In the genomic region with DNA sequence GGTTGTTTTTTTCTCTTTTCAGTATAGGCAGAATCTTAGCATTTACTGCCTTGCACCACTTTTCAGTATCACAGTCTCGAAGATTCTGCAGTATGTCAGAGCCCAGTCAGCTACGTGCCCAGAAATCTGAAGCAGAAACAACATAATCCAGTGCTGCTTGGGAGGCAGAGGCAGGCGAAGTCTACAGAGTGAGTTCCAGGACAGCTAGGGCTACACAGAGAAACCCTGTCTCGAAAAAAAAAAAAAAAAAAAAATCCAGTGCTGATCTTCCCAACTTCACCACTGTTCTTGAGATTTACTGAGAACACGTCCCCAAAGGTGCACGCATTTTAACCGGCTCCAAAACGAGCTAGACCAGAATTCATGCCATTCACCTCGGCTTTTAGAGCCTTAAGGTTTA, we compare ENCODE assay signal across 9 mouse cellular contexts. TPM values are rescaled to one million over a fixed set of nuclear protein-coding genes. Genes with fewer than 3 reads are reported as not detected.
DNase-seq lines count a peak whose midpoint lies in the region; ATAC-seq and TF ChIP-seq lines count a peak whose summit lies in the region.
"Had no signal": no experiment of that assay in that cellular context is flagged by ENCODE, and none has a peak within 500 bp of the region (broad histone marks: within the 10 kb centered on the region; RNA-seq: fewer than 3 reads in every experiment).

No protein-coding gene starts in this region.

- peak overlapping the region; percentile 69 for H3K9ac ChIP-seq in liver, embryonic 16.5 days (ENCODE audit: low read depth, low read length)

- no peak for TF ChIP-seq POLR2A in cerebellum, adult 2 months (IDR thresholded peaks at IDR 0.05; ENCODE audit: borderline replicate concordance, insufficient read depth, low read length)

- H3K9me3 ChIP-seq in E14TG2a.4 (ENCODE audit: low read length) = no peaks in the 10 kb centered on the region
- H3K9me3 ChIP-seq in liver, embryonic 16.5 days (replicated peaks; ENCODE audit: control insufficient read depth, low read length) = no peaks in the 10 kb centered on the region

- no peaks in the 10 kb centered on the region for H3K27me3 ChIP-seq in cerebellum, adult 2 months (ENCODE audit: control insufficient read depth, insufficient read depth, low read length)
- no peaks in the 10 kb centered on the region for H3K27me3 ChIP-seq in E14TG2a.4 (ENCODE audit: insufficient read depth, low read length)
- no peaks in the 10 kb centered on the region for H3K27me3 ChIP-seq in liver, embryonic 16.5 days (ENCODE audit: control insufficient read depth, insufficient read depth, low read depth, low read length)

- H3K4me3 ChIP-seq in cerebellum, adult 2 months (replicated peaks; ENCODE audit: insufficient read depth, low read depth, low read length) = peak overlapping the region; percentile 86
- H3K4me3 ChIP-seq in E14TG2a.4 (replicated peaks; ENCODE audit: low read length) = peak overlapping the region; percentile 87
- peak overlapping the region; percentile 74 for H3K4me3 ChIP-seq in liver, embryonic 16.5 days (ENCODE audit: low read depth, low read length)

- no peak for DNase-seq in cerebellum, adult 2 months
- no peak for DNase-seq in cerebellum, postnatal 36 days
- no peak for DNase-seq in yolk sac, embryonic 10.5 days (ENCODE audit: low spot score)
- no peak for DNase-seq in ovary, postnatal 36 days (ENCODE audit: low spot score)
- DNase-seq in frontal cortex, adult 2 months (ENCODE audit: extremely low spot score in 1 of 2, low spot score in 1 of 2) = no peak

- no peak overlapping the region for H3K27ac ChIP-seq in cerebellum, adult 2 months (ENCODE audit: insufficient read depth, low read length)
- H3K27ac ChIP-seq in liver, embryonic 16.5 days (ENCODE audit: low read length) = peak overlapping the region; percentile 70

- ATAC-seq in granulocyte monocyte progenitor cell, adult 5-6 weeks (replicated peaks; ENCODE audit: poor library complexity, severe bottlenecking) = peak; percentile 18; the same call in 1 of the 2 replicates
- peak; percentile 8; the same call in 1 of the 2 replicates for ATAC-seq in liver, embryonic 16.5 days (ENCODE audit: low read depth)

- TF ChIP-seq CTCF in cerebellum, adult 2 months (IDR thresholded peaks at IDR 0.05; ENCODE audit: borderline replicate concordance, insufficient read depth, low read depth, low read length) = no peak
- no peak for TF ChIP-seq CTCF in E14TG2a.4 (conservative IDR thresholded peaks at IDR 0.05; ENCODE audit: low read length)

- no peaks in the 10 kb centered on the region for H3K4me1 ChIP-seq in cerebellum, adult 2 months (ENCODE audit: control insufficient read depth, insufficient read depth, low read length)
- peaks cover 30% of the 10 kb centered on the region for H3K4me1 ChIP-seq in E14TG2a.4 (replicated peaks; ENCODE audit: low read depth, low read length)
- peaks cover 9% of the 10 kb centered on the region for H3K4me1 ChIP-seq in liver, embryonic 16.5 days (ENCODE audit: control insufficient read depth, low read depth, low read length)

- H3K36me3 ChIP-seq in E14TG2a.4 (ENCODE audit: insufficient read depth, low read length) = peaks cover 31% of the 10 kb centered on the region
- H3K36me3 ChIP-seq in liver, embryonic 16.5 days (ENCODE audit: control insufficient read depth, insufficient read depth) = no peaks in the 10 kb centered on the region

- WGBS in cerebellum, adult 2 months = 2% methylated on average over 9 of the region's 9 CpGs
- 4% methylated on average over 9 of the region's 9 CpGs for WGBS in liver, embryonic 16.5 days (ENCODE audit: insufficient replicate concordance)

- peak overlapping the region; percentile 91 for H3K4me2 ChIP-seq in liver, embryonic 16.5 days (ENCODE audit: low read depth, low read length)

RNA-seq across cellular contexts. Expression of gene Gemin6, which starts 0.4 kb away (rescaled TPM):
- 6.0 and 6.1 TPM in 2 replicates for polyA plus RNA-seq in cerebellum, adult 2 months (2012; rRNA removed)
- total RNA-seq in granulocyte monocyte progenitor cell, adult 5-6 weeks (2014; fragmentation: Nextera tagmentation) = 31.3 and 38.3 TPM in 2 replicates
- total RNA-seq in granulocyte monocyte progenitor cell, adult 5-6 weeks (2017) = 37.7 and 41.0 TPM in 2 replicates
- polyA plus RNA-seq in liver, embryonic 16.5 days (2015; fragmentation: Nextera tagmentation; extraction: Ambion mirVana) = 21.3 and 25.3 TPM in 2 replicates
- polyA plus RNA-seq in frontal cortex, adult 2 months (2012; rRNA removed) = 6.7 and 8.4 TPM in 2 replicates

RNA-seq across cellular contexts. Expression of gene Ttc39d, which starts 16.6 kb away (rescaled TPM):
- 0.05 and 0.13 TPM in 2 replicates for polyA plus RNA-seq in cerebellum, adult 2 months (2012; rRNA removed)
- total RNA-seq in granulocyte monocyte progenitor cell, adult 5-6 weeks (2014; fragmentation: Nextera tagmentation) = not detected in 2 replicates
- not detected in 2 replicates for total RNA-seq in granulocyte monocyte progenitor cell, adult 5-6 weeks (2017)
- not detected in 2 replicates for polyA plus RNA-seq in liver, embryonic 16.5 days (2015; fragmentation: Nextera tagmentation; extraction: Ambion mirVana)
- polyA plus RNA-seq in frontal cortex, adult 2 months (2012; rRNA removed) = 0.14 and 0.27 TPM in 2 replicates
- total RNA-seq: hematopoietic stem cell, adult 5-6 weeks had no signal

RNA-seq across cellular contexts. Expression of gene Srsf7, which starts 16.7 kb away (rescaled TPM):
- 124 and 136 TPM in 2 replicates for polyA plus RNA-seq in cerebellum, adult 2 months (2012; rRNA removed)
- 481 and 582 TPM in 2 replicates for total RNA-seq in granulocyte monocyte progenitor cell, adult 5-6 weeks (2014; fragmentation: Nextera tagmentation)
- 445 and 565 TPM in 2 replicates for total RNA-seq in granulocyte monocyte progenitor cell, adult 5-6 weeks (2017)
- 178 and 195 TPM in 2 replicates for polyA plus RNA-seq in liver, embryonic 16.5 days (2015; fragmentation: Nextera tagmentation; extraction: Ambion mirVana)
- 154 and 185 TPM in 2 replicates for polyA plus RNA-seq in frontal cortex, adult 2 months (2012; rRNA removed)
